ENCODE assay signal across 8 mouse cellular contexts in the genomic region with DNA sequence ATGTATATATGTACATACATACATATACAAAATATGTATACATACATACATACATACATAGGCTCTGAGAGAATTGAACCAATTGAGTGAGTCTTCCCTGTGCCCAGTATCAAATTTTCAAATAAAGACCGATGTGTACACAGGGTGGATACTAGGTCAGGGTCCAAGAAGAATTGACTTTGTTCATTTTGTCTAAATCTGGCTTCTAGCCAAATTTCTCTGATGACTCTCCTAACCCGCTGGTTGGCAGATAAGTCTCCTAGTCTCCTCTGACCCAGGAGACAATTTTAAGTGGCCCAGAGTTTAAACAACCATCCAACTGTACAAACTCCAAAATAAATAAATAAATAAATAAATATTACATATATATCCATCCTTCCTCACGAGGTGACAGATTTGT. TPM values are rescaled to one million over a fixed set of nuclear protein-coding genes. Genes with fewer than 3 reads are reported as not detected.
DNase-seq lines count a peak whose midpoint lies in the region; ATAC-seq and TF ChIP-seq lines count a peak whose summit lies in the region.
"Had no signal": no experiment of that assay in that cellular context is flagged by ENCODE, and none has a peak within 500 bp of the region (broad histone marks: within the 10 kb centered on the region; RNA-seq: fewer than 3 reads in every experiment).

No protein-coding gene starts in this region.

- H3K27me3 ChIP-seq in liver, adult 2 months (ENCODE audit: control insufficient read depth, insufficient read depth, low read length): no peaks in the 10 kb centered on the region
- peaks cover 32% of the 10 kb centered on the region for H3K27me3 ChIP-seq in forebrain, embryonic 11.5 days (ENCODE audit: control insufficient read depth, insufficient read depth, low read length)
- H3K27me3 ChIP-seq in intestine, postnatal 0 days (replicated peaks; ENCODE audit: control insufficient read depth, insufficient read depth, low read length): no peaks in the 10 kb centered on the region
- H3K27me3 ChIP-seq in neural tube, embryonic 15.5 days (replicated peaks): peaks cover 30% of the 10 kb centered on the region

- WGBS in liver, adult 2 months: 6% methylated on average over 3 of the region's 3 CpGs
- WGBS in forebrain, embryonic 11.5 days: 46% methylated on average over 3 of the region's 3 CpGs
- WGBS in intestine, postnatal 0 days: 18% methylated on average over 3 of the region's 3 CpGs
- WGBS in neural tube, embryonic 15.5 days: 45% methylated on average over 3 of the region's 3 CpGs

- H3K79me2 ChIP-seq in liver, adult 2 months (ENCODE audit: control insufficient read depth, insufficient read depth, low read length): peaks cover 8% of the 10 kb centered on the region; the same call in 1 of the 2 replicates

- H3K9me3 ChIP-seq in forebrain, embryonic 11.5 days (ENCODE audit: control insufficient read depth, low read length): no peaks in the 10 kb centered on the region
- no peaks in the 10 kb centered on the region for H3K9me3 ChIP-seq in intestine, postnatal 0 days (ENCODE audit: control insufficient read depth)
- H3K9me3 ChIP-seq in neural tube, embryonic 15.5 days (replicated peaks): no peaks in the 10 kb centered on the region

- peak overlapping the region; percentile 86 for H3K9ac ChIP-seq in liver, adult 2 months (ENCODE audit: low read depth, low read length)
- H3K9ac ChIP-seq in forebrain, embryonic 11.5 days (ENCODE audit: low read length): no peak overlapping the region; the same call in 1 of the 2 replicates
- H3K9ac ChIP-seq in intestine, postnatal 0 days (ENCODE audit: low read depth, low read length): no peak overlapping the region
- no peak overlapping the region for H3K9ac ChIP-seq in neural tube, embryonic 15.5 days (replicated peaks)

- H3K4me2 ChIP-seq in forebrain, embryonic 11.5 days (ENCODE audit: low read depth, low read length, severe bottlenecking): peak overlapping the region; percentile 80; the same call in 1 of the 2 replicates
- peak overlapping the region; percentile 69 for H3K4me2 ChIP-seq in intestine, postnatal 0 days (replicated peaks; ENCODE audit: low read depth)
- peak overlapping the region; percentile 59 for H3K4me2 ChIP-seq in neural tube, embryonic 15.5 days

- peak; percentile 96 for DNase-seq in liver, adult 2 months (ENCODE audit: extremely low read depth, low read depth, low spot score)
- DNase-seq in liver: no peak
- DNase-seq in forebrain, embryonic 11.5 days (ENCODE audit: low spot score): no peak
- DNase-seq in cerebellum, postnatal 14 days: no peak
- DNase-seq in adrenal gland, adult 18-20 months (ENCODE audit: low spot score in 2 of 2): no peak

- TF ChIP-seq POLR2A in liver, adult 2 months (IDR thresholded peaks at IDR 0.05; ENCODE audit: extremely low read depth, insufficient read depth, low read length): no peak

- H3K4me1 ChIP-seq in liver, adult 2 months (ENCODE audit: control insufficient read depth, insufficient read depth, low read length): peaks cover 15% of the 10 kb centered on the region
- peaks cover 18% of the 10 kb centered on the region for H3K4me1 ChIP-seq in forebrain, embryonic 11.5 days (replicated peaks; ENCODE audit: control insufficient read depth, insufficient read depth, low read length)
- H3K4me1 ChIP-seq in intestine, postnatal 0 days (replicated peaks; ENCODE audit: control insufficient read depth, insufficient read depth, low read length): peaks cover 4% of the 10 kb centered on the region; the same call in 1 of the 2 replicates
- peaks cover 43% of the 10 kb centered on the region for H3K4me1 ChIP-seq in neural tube, embryonic 15.5 days

- peak overlapping the region; percentile 78 for H3K4me3 ChIP-seq in liver, adult 2 months (ENCODE audit: insufficient read depth, low read depth, low read length)
- H3K4me3 ChIP-seq in forebrain, embryonic 11.5 days (ENCODE audit: low read depth, low read length): peak overlapping the region; percentile 33; the same call in 1 of the 2 replicates
- H3K4me3 ChIP-seq in intestine, postnatal 0 days (ENCODE audit: low read depth, low read length): peak overlapping the region; percentile 30; the same call in 1 of the 2 replicates
- H3K4me3 ChIP-seq in neural tube, embryonic 15.5 days (replicated peaks): no peak overlapping the region

- H3K36me3 ChIP-seq in liver, adult 2 months (ENCODE audit: control insufficient read depth, insufficient read depth, low read length): no peaks in the 10 kb centered on the region
- H3K36me3 ChIP-seq in forebrain, embryonic 11.5 days (ENCODE audit: control insufficient read depth, insufficient read depth, low read length): no peaks in the 10 kb centered on the region
- no peaks in the 10 kb centered on the region for H3K36me3 ChIP-seq in intestine, postnatal 0 days (ENCODE audit: control insufficient read depth, insufficient read depth)
- no peaks in the 10 kb centered on the region for H3K36me3 ChIP-seq in neural tube, embryonic 15.5 days

- TF ChIP-seq CTCF in liver, adult 2 months (IDR thresholded peaks at IDR 0.05; ENCODE audit: low read depth, low read length): no peak
- no peak for TF ChIP-seq CTCF in intestine, postnatal 0 days (IDR thresholded peaks at IDR 0.05; ENCODE audit: low read depth)

- peak overlapping the region; percentile 100 for H3K27ac ChIP-seq in liver, adult 2 months (replicated peaks; ENCODE audit: insufficient read depth, low read depth, low read length)
- H3K27ac ChIP-seq in forebrain, embryonic 11.5 days (ENCODE audit: low read depth, low read length): no peak overlapping the region
- no peak overlapping the region; the same call in 1 of the 2 replicates for H3K27ac ChIP-seq in intestine, postnatal 0 days (ENCODE audit: low read depth, low read length)
- no peak overlapping the region for H3K27ac ChIP-seq in neural tube, embryonic 15.5 days (replicated peaks)

- no peak for ATAC-seq in forebrain, embryonic 11.5 days (replicated peaks; ENCODE audit: low FRiP score)
- ATAC-seq in intestine, postnatal 0 days: peak; percentile 37
- ATAC-seq in neural tube, embryonic 15.5 days (ENCODE audit: low FRiP score): no peak

RNA-seq across cellular contexts. Expression of a gene that starts 0.5 kb away (rescaled TPM):
- total RNA-seq in liver, adult 2 months (2014; rRNA removed): 220 and 240 TPM in 2 replicates
- polyA plus RNA-seq in liver, adult 2 months (2012; rRNA removed): 618 and 693 TPM in 2 replicates
- 56.7 TPM in 2 replicates for polyA plus RNA-seq in forebrain, embryonic 11.5 days (2014; fragmentation: Nextera tagmentation; extraction: Ambion mirVana)
- 37.8 and 38.4 TPM in 2 replicates for polyA plus RNA-seq in intestine, postnatal 0 days (2015; fragmentation: Nextera tagmentation; extraction: Ambion mirVana)
- polyA plus RNA-seq in neural tube, embryonic 15.5 days (2015; fragmentation: Nextera tagmentation; extraction: Ambion mirVana): 42.8 and 77.5 TPM in 2 replicates
- 100 to 1,000 TPM; 121 to 161 TPM for total RNA-seq in adrenal gland, adult 18-20 months (2021)

RNA-seq across cellular contexts. Expression of a gene that starts 3.0 kb away (rescaled TPM):
- not detected in 2 replicates for total RNA-seq in liver, adult 2 months (2014; rRNA removed)
- polyA plus RNA-seq in liver, adult 2 months (2012; rRNA removed): not detected in 2 replicates
- not detected in 2 replicates for polyA plus RNA-seq in forebrain, embryonic 11.5 days (2014; fragmentation: Nextera tagmentation; extraction: Ambion mirVana)
- polyA plus RNA-seq in intestine, postnatal 0 days (2015; fragmentation: Nextera tagmentation; extraction: Ambion mirVana): 0.34 and 0.38 TPM in 2 replicates
- 1.5 and 1.6 TPM in 2 replicates for polyA plus RNA-seq in neural tube, embryonic 15.5 days (2015; fragmentation: Nextera tagmentation; extraction: Ambion mirVana)
- total RNA-seq in adrenal gland, adult 18-20 months (2021): not detected
- total RNA-seq: megakaryocyte progenitor cell, adult 5-6 weeks had no signal

RNA-seq across cellular contexts. Expression of a gene that starts 25.8 kb away (rescaled TPM):
- 248 and 362 TPM in 2 replicates for total RNA-seq in liver, adult 2 months (2014; rRNA removed)
- polyA plus RNA-seq in liver, adult 2 months (2012; rRNA removed): 226 and 272 TPM in 2 replicates
- polyA plus RNA-seq in forebrain, embryonic 11.5 days (2014; fragmentation: Nextera tagmentation; extraction: Ambion mirVana): 1,787 and 1,872 TPM in 2 replicates
- polyA plus RNA-seq in intestine, postnatal 0 days (2015; fragmentation: Nextera tagmentation; extraction: Ambion mirVana): 483 and 505 TPM in 2 replicates
- 1,466 and 1,575 TPM in 2 replicates for polyA plus RNA-seq in neural tube, embryonic 15.5 days (2015; fragmentation: Nextera tagmentation; extraction: Ambion mirVana)
- 1,000 to 10,000 TPM; 2,801 to 2,860 TPM for total RNA-seq in adrenal gland, adult 18-20 months (2021)

RNA-seq across cellular contexts. Expression of a gene that starts 35.2 kb away (rescaled TPM):
- 43.0 and 45.9 TPM in 2 replicates for total RNA-seq in liver, adult 2 months (2014; rRNA removed)
- 69.7 and 73.0 TPM in 2 replicates for polyA plus RNA-seq in liver, adult 2 months (2012; rRNA removed)
- 103 and 105 TPM in 2 replicates for polyA plus RNA-seq in forebrain, embryonic 11.5 days (2014; fragmentation: Nextera tagmentation; extraction: Ambion mirVana)
- 77.7 and 79.5 TPM in 2 replicates for polyA plus RNA-seq in intestine, postnatal 0 days (2015; fragmentation: Nextera tagmentation; extraction: Ambion mirVana)
- polyA plus RNA-seq in neural tube, embryonic 15.5 days (2015; fragmentation: Nextera tagmentation; extraction: Ambion mirVana): 86.3 and 99.5 TPM in 2 replicates
- total RNA-seq in adrenal gland, adult 18-20 months (2021): 10 to 100 TPM; 28.1 to 44.2 TPM

RNA-seq across cellular contexts. Expression of a gene that starts 43.4 kb away (rescaled TPM):
- 1.6 and 1.9 TPM in 2 replicates for total RNA-seq in liver, adult 2 months (2014; rRNA removed)
- 2.0 and 3.0 TPM in 2 replicates for polyA plus RNA-seq in liver, adult 2 months (2012; rRNA removed)
- 5.9 and 6.0 TPM in 2 replicates for polyA plus RNA-seq in forebrain, embryonic 11.5 days (2014; fragmentation: Nextera tagmentation; extraction: Ambion mirVana)
- 3.8 and 4.0 TPM in 2 replicates for polyA plus RNA-seq in intestine, postnatal 0 days (2015; fragmentation: Nextera tagmentation; extraction: Ambion mirVana)
- 4.8 and 10.1 TPM in 2 replicates for polyA plus RNA-seq in neural tube, embryonic 15.5 days (2015; fragmentation: Nextera tagmentation; extraction: Ambion mirVana)
- total RNA-seq in adrenal gland, adult 18-20 months (2021): 1 to 10 TPM; 2.7 to 3.5 TPM
